ENCODE assay signal across 30 mouse cellular contexts in genomic region chr5:134875245-134875644, GRCm38 (mm10). TPM values are rescaled to one million over a fixed set of nuclear protein-coding genes. Genes with fewer than 3 reads are reported as not detected.
A peak's percentile ranks its signal among the peaks of the same experiment; 100 is the strongest.
DNase-seq lines count a peak whose midpoint lies in the region; ATAC-seq and TF ChIP-seq lines count a peak whose summit lies in the region.
"Had no signal": no experiment of that assay in that cellular context is flagged by ENCODE, and none has a peak within 500 bp of the region (broad histone marks: within the 10 kb centered on the region; RNA-seq: fewer than 3 reads in every experiment).

No protein-coding gene starts in this region.

- no peak overlapping the region for H3K9ac ChIP-seq in lung, postnatal 0 days (replicated peaks; ENCODE audit: low read depth)
- H3K9ac ChIP-seq in liver, postnatal 0 days (replicated peaks), result no peak overlapping the region
- H3K9ac ChIP-seq: embryonic facial prominence, embryonic 12.5 days; forebrain, embryonic 12.5 days had no signal

- no peak for ATAC-seq in lung, postnatal 0 days
- ATAC-seq in liver, postnatal 0 days, result no peak
- ATAC-seq: activated CD4-positive, CD25-positive, alpha-beta regulatory T cell, adult 4 months; forebrain, embryonic 14.5 days; Patski had no signal

- no peak for TF ChIP-seq POLR2A in myocyte (IDR thresholded peaks at IDR 0.05; ENCODE audit: insufficient read length, low read depth)

- no peak for DNase-seq in gastrocnemius, adult 2 months
- no peak for DNase-seq in gastrocnemius, postnatal 36 days
- DNase-seq in lung, postnatal 0 days (ENCODE audit: low spot score), result no peak
- DNase-seq in lung, postnatal 14 days, result no peak
- no peak for DNase-seq in right cerebral cortex, postnatal 14 days
- no peak for DNase-seq in liver, postnatal 0 days
- DNase-seq: adrenal gland, adult 2 months; adrenal gland, postnatal 10 days; adrenal gland, postnatal 25 days; B cell, adult 2 months; cerebellum, adult 11 months; cerebellum, adult 8-10 months; embryo, embryonic 11 days had no signal

- peak overlapping the region; percentile 24; the same call in 1 of the 2 replicates for H3K27ac ChIP-seq in gastrocnemius, adult 2 months
- H3K27ac ChIP-seq in lung, postnatal 0 days (ENCODE audit: low read length), result peak overlapping the region; percentile 61; the same call in 1 of the 2 replicates
- no peak overlapping the region for H3K27ac ChIP-seq in liver, postnatal 0 days (ENCODE audit: low read depth)
- H3K27ac ChIP-seq: embryonic facial prominence, embryonic 12.5 days; forebrain, embryonic 10.5 days; forebrain, embryonic 12.5 days had no signal

- H3K4me1 ChIP-seq in lung, postnatal 0 days (ENCODE audit: insufficient read depth, low read depth, low read length), result no peaks in the 10 kb centered on the region
- no peaks in the 10 kb centered on the region for H3K4me1 ChIP-seq in liver, postnatal 0 days (ENCODE audit: insufficient read depth)
- H3K4me1 ChIP-seq: forebrain, embryonic 12.5 days had no signal

- H3K4me3 ChIP-seq in gastrocnemius, adult 2 months, result no peak overlapping the region
- H3K4me3 ChIP-seq in lung, postnatal 0 days (ENCODE audit: low read depth, low read length), result no peak overlapping the region
- H3K4me3 ChIP-seq in C2C12 (ENCODE audit: insufficient read depth, poor library complexity, severe bottlenecking) (no peak overlapping the region), myocyte (no peak overlapping the region)
- H3K4me3 ChIP-seq in liver, postnatal 0 days (ENCODE audit: low read depth, low read length), result no peak overlapping the region
- H3K4me3 ChIP-seq: embryonic facial prominence, embryonic 12.5 days; erythroblast, embryonic 14.5 days; forebrain, embryonic 10.5 days; forebrain, embryonic 12.5 days had no signal

- H3K4me2 ChIP-seq in lung, postnatal 0 days (replicated peaks; ENCODE audit: low read depth, low read length), result no peak overlapping the region
- H3K4me2 ChIP-seq in myocyte (ENCODE audit: low read depth), result no peak overlapping the region
- no peak overlapping the region for H3K4me2 ChIP-seq in liver, postnatal 0 days (ENCODE audit: low read depth, low read length)
- H3K4me2 ChIP-seq: embryonic facial prominence, embryonic 12.5 days; forebrain, embryonic 12.5 days had no signal

- no peak for TF ChIP-seq CTCF in gastrocnemius, adult 2 months (IDR thresholded peaks at IDR 0.05)
- no peak for TF ChIP-seq CTCF in lung, postnatal 0 days (IDR thresholded peaks at IDR 0.05)
- no peak for TF ChIP-seq CTCF in C2C12 (IDR thresholded peaks at IDR 0.05; ENCODE audit: control insufficient read depth, insufficient read depth, insufficient read length)
- TF ChIP-seq CTCF in liver, postnatal 0 days (IDR thresholded peaks at IDR 0.05; ENCODE audit: low read depth), result no peak

- intact Hi-C loops in gastrocnemius, adult 2 months (cut with DNase I), result no loop called here
- intact Hi-C loops in gastrocnemius, postnatal 36 days (cut with DNase I), result no loop called here

- no peaks in the 10 kb centered on the region for H3K36me3 ChIP-seq in lung, postnatal 0 days (ENCODE audit: insufficient read depth, low read length)
- H3K36me3 ChIP-seq in C2C12 (ENCODE audit: control insufficient read depth, insufficient read depth) (no peaks in the 10 kb centered on the region), myocyte (ENCODE audit: control insufficient read depth, insufficient read depth) (no peaks in the 10 kb centered on the region)
- H3K36me3 ChIP-seq in liver, postnatal 0 days (replicated peaks; ENCODE audit: insufficient read depth, low read length), result no peaks in the 10 kb centered on the region
- H3K36me3 ChIP-seq: embryonic facial prominence, embryonic 12.5 days; forebrain, embryonic 10.5 days; forebrain, embryonic 12.5 days had no signal

- no peaks in the 10 kb centered on the region for H3K79me3 ChIP-seq in C2C12 (ENCODE audit: low read depth)

- H3ac ChIP-seq in C2C12 (ENCODE audit: control insufficient read depth, insufficient read length, low read depth), result no peak overlapping the region
- H3ac ChIP-seq in myocyte (ENCODE audit: control insufficient read depth, insufficient read length), result no peak overlapping the region

- H3K27me3 ChIP-seq in lung, postnatal 0 days (replicated peaks; ENCODE audit: insufficient read depth, low read length), result no peaks in the 10 kb centered on the region
- H3K27me3 ChIP-seq in C2C12 (ENCODE audit: control insufficient read depth, insufficient read depth, insufficient read length), result peaks cover 32% of the 10 kb centered on the region
- peaks cover 27% of the 10 kb centered on the region for H3K27me3 ChIP-seq in myocyte (ENCODE audit: control insufficient read depth, insufficient read depth, insufficient read length)
- H3K27me3 ChIP-seq in liver, postnatal 0 days (ENCODE audit: insufficient read depth, low read length), result no peaks in the 10 kb centered on the region
- H3K27me3 ChIP-seq: forebrain, embryonic 12.5 days had no signal

- H3K79me2 ChIP-seq in C2C12 (ENCODE audit: control insufficient read depth, insufficient read depth), result no peaks in the 10 kb centered on the region
- no peaks in the 10 kb centered on the region for H3K79me2 ChIP-seq in myocyte (ENCODE audit: control insufficient read depth, insufficient read depth)

- no peak for TF ChIP-seq EP300 in lung, postnatal 0 days (IDR thresholded peaks at IDR 0.05)
- no peak for TF ChIP-seq EP300 in liver, postnatal 0 days (IDR thresholded peaks at IDR 0.05; ENCODE audit: low read depth)

- H3K9me3 ChIP-seq in lung, postnatal 0 days (ENCODE audit: low read length), result no peaks in the 10 kb centered on the region
- no peaks in the 10 kb centered on the region for H3K9me3 ChIP-seq in liver, postnatal 0 days (ENCODE audit: low read length)
- H3K9me3 ChIP-seq: embryonic facial prominence, embryonic 12.5 days; forebrain, embryonic 10.5 days; forebrain, embryonic 12.5 days had no signal

- WGBS in lung, postnatal 0 days, result 85% methylated on average over 5 of the region's 5 CpGs
- 83% methylated on average over 5 of the region's 5 CpGs for WGBS in liver, postnatal 0 days (ENCODE audit: insufficient replicate concordance)

TF ChIP-seq in C2C12, 6 proteins besides CTCF, POLR2A, EP300 and RAD21:
- TF ChIP-seq MYOD1 (IDR thresholded peaks at IDR 0.05; ENCODE audit: control insufficient read depth, insufficient read length, low read depth) (no peak), FOSL1 (IDR thresholded peaks at IDR 0.05; ENCODE audit: insufficient read depth, low read length, poor library complexity, severe bottlenecking) (no peak), MAX (IDR thresholded peaks at IDR 0.05) (no peak), CEBPB (IDR thresholded peaks at IDR 0.05; ENCODE audit: low read depth) (no peak), USF1 (IDR thresholded peaks at IDR 0.05; ENCODE audit: low read depth) (peak; percentile 59)
TF ChIP-seq in C2C12: peak in this region for 1.

TF ChIP-seq in myocyte, 11 proteins besides CTCF, POLR2A, EP300 and RAD21:
- TF ChIP-seq REST (IDR thresholded peaks at IDR 0.05; ENCODE audit: insufficient read depth, insufficient read length), result no peak
- TF ChIP-seq USF1 (IDR thresholded peaks at IDR 0.05; ENCODE audit: low read depth), result peak; percentile 17

RNA-seq across cellular contexts. Expression of gene Tmem270, which starts 31.3 kb away (rescaled TPM):
- not detected for total RNA-seq in gastrocnemius, adult 2 months (2021)
- not detected for total RNA-seq in gastrocnemius, postnatal 36 days (2021)
- not detected in 2 replicates for polyA plus RNA-seq in lung, postnatal 0 days (2015; fragmentation: Nextera tagmentation; extraction: Ambion mirVana)
- polyA plus RNA-seq in C2C12 (2012; fragmentation: generic; extraction: Trizol) (not detected), myocyte (2012; fragmentation: generic; extraction: Trizol) (not detected)
- not detected in 2 replicates for polyA plus RNA-seq in liver, postnatal 0 days (2015; fragmentation: Nextera tagmentation; extraction: Ambion mirVana)
- total RNA-seq: adrenal gland, adult 2 months; adrenal gland, postnatal 10 days; adrenal gland, postnatal 25 days; adrenal gland, postnatal 4 days; common myeloid progenitor, adult 5-6 weeks; ES-E14; MEL had no signal
- polyA plus RNA-seq: activated CD4-positive, CD25-positive, alpha-beta regulatory T cell, adult 4 months; adrenal gland, adult 2 months; brain, embryonic 14.5 days; embryonic facial prominence, embryonic 12.5 days; embryonic facial prominence, embryonic 14.5 days; forebrain, embryonic 10.5 days; forebrain, embryonic 12.5 days; forebrain, embryonic 14.5 days; forebrain, embryonic 16.5 days; frontal cortex, adult 2 months; Patski had no signal

RNA-seq across cellular contexts. Expression of gene Cldn13, which starts 40.1 kb away (rescaled TPM):
- not detected for total RNA-seq in gastrocnemius, adult 2 months (2021)
- total RNA-seq in gastrocnemius, postnatal 36 days (2021), result not detected
- polyA plus RNA-seq in lung, postnatal 0 days (2015; fragmentation: Nextera tagmentation; extraction: Ambion mirVana), result 1.2 and 1.6 TPM in 2 replicates
- polyA plus RNA-seq in C2C12 (2012; fragmentation: generic; extraction: Trizol), result not detected
- not detected for polyA plus RNA-seq in myocyte (2012; fragmentation: generic; extraction: Trizol)
- polyA plus RNA-seq in liver, postnatal 0 days (2015; fragmentation: Nextera tagmentation; extraction: Ambion mirVana), result 138 and 152 TPM in 2 replicates
- total RNA-seq: adrenal gland, adult 2 months; adrenal gland, postnatal 25 days; ES-E14 had no signal
- polyA plus RNA-seq: adrenal gland, adult 2 months; forebrain, embryonic 16.5 days; frontal cortex, adult 2 months; Patski had no signal

RNA-seq across cellular contexts. Expression of gene Mettl27, which starts 56.9 kb away (rescaled TPM):
- 1 to 10 TPM; 4.2 to 4.6 TPM for total RNA-seq in gastrocnemius, adult 2 months (2021)
- total RNA-seq in gastrocnemius, postnatal 36 days (2021), result 1 to 10 TPM; 5.1 to 6.4 TPM
- 33.7 and 35.5 TPM in 2 replicates for polyA plus RNA-seq in lung, postnatal 0 days (2015; fragmentation: Nextera tagmentation; extraction: Ambion mirVana)
- polyA plus RNA-seq in C2C12 (2012; fragmentation: generic; extraction: Trizol) (4.3 TPM), myocyte (2012; fragmentation: generic; extraction: Trizol) (9.1 TPM)
- 17.3 and 21.7 TPM in 2 replicates for polyA plus RNA-seq in liver, postnatal 0 days (2015; fragmentation: Nextera tagmentation; extraction: Ambion mirVana)

Comparison
In these comparisons a context has a peak if more than half of its experiments do, and no peak if none do; other contexts are left out.
1. RNA of gene Cldn13, which starts 40.1 kb away (polyA plus RNA-seq): 138 to 152 TPM in liver, postnatal 0 days; 1.2 to 1.6 TPM in lung, postnatal 0 days, not detected in C2C12 (single experiment) and not detected in myocyte (single experiment); every median in the first group is over 10 times any median in the second.